Mouse (Mus musculus) thymus, postnatal 25 days (tissue): Measurements from ENCODE around the gene Jade1.

Source experiments
- DNase-seq: peaks from one replicate; pipeline ENCODE4 v3.0.0; 2022

Jade1 gene

GRCm38 (mm10) chr3:41552777-41553548 lies 2.6 kb upstream of the Jade1 start:
- no peak for DNase-seq

GRCm38 (mm10) chr3:41553681-41554080 lies 1.9 kb upstream of the Jade1 start:
- no peak for DNase-seq

GRCm38 (mm10) chr3:41554480-41555475 lies 753 bp upstream of the Jade1 start:
- DNase-seq: no peak

GRCm38 (mm10) chr3:41556451-41557266 lies 1.1 kb downstream of the Jade1 start:
- no peak for DNase-seq

- no peak for DNase-seq
Measured at GRCm38 (mm10) chr3:41557267-41557995, 1.9 kb downstream of the Jade1 start.

GRCm38 (mm10) chr3:41560489-41560888 lies 5.0 kb downstream of the Jade1 start:
- no peak for DNase-seq

GRCm38 (mm10) chr3:41561787-41562186 lies 6.3 kb downstream of the Jade1 start:
- no peak for DNase-seq

GRCm38 (mm10) chr3:41563211-41563931 lies 7.8 kb downstream of the Jade1 start:
- DNase-seq: peak; percentile 88

- DNase-seq: peak; percentile 23
Measured at GRCm38 (mm10) chr3:41563997-41564396, 8.5 kb downstream of the Jade1 start.

- peak; percentile 88 for DNase-seq
Measured at GRCm38 (mm10) chr3:41564471-41565213, 9.1 kb downstream of the Jade1 start.

GRCm38 (mm10) chr3:41565410-41565823 lies 9.9 kb downstream of the Jade1 start:
- DNase-seq: peak; percentile 75

- peak; percentile 88 for DNase-seq
Measured at GRCm38 (mm10) chr3:41565955-41566354, 10.4 kb downstream of the Jade1 start.

GRCm38 (mm10) chr3:41569943-41570342 lies 14.4 kb downstream of the Jade1 start:
- DNase-seq: no peak

GRCm38 (mm10) chr3:41572131-41572530 lies 16.6 kb downstream of the Jade1 start:
- no peak for DNase-seq

- no peak for DNase-seq
Measured at GRCm38 (mm10) chr3:41572968-41573367, 17.4 kb downstream of the Jade1 start.

- DNase-seq: no peak
Measured at GRCm38 (mm10) chr3:41574208-41574607, 18.7 kb downstream of the Jade1 start.

GRCm38 (mm10) chr3:41574720-41575435 lies 19.3 kb downstream of the Jade1 start:
- no peak for DNase-seq

GRCm38 (mm10) chr3:41575971-41576370 lies 20.4 kb downstream of the Jade1 start:
- no peak for DNase-seq

- no peak for DNase-seq
Measured at GRCm38 (mm10) chr3:41577240-41577639, 21.7 kb downstream of the Jade1 start.

GRCm38 (mm10) chr3:41579873-41580272 lies 24.3 kb downstream of the Jade1 start:
- DNase-seq: no peak
